Mouse (Mus musculus) adrenal gland, postnatal 36 days (tissue): ENCODE results near the gene Mecr. TPM values are rescaled to one million over a fixed set of nuclear protein-coding genes. Genes with fewer than 3 reads are reported as not detected.

Source experiments
- DNase-seq, 2 experiments: peaks; one replicate each; pipeline ENCODE4 v3.0.0; 2021; ENCODE audit warnings: mixed read lengths in 1 of 2
- total RNA-seq, 2 experiments: library from RNA; stranded (reverse); gene quantifications; 2 replicates each; pipeline ENCODE4 v1.2.3; 2021

Mecr gene
- total RNA-seq, 2 experiments from 2014 or later, result 83.5 to 85.4 TPM

DNA sequence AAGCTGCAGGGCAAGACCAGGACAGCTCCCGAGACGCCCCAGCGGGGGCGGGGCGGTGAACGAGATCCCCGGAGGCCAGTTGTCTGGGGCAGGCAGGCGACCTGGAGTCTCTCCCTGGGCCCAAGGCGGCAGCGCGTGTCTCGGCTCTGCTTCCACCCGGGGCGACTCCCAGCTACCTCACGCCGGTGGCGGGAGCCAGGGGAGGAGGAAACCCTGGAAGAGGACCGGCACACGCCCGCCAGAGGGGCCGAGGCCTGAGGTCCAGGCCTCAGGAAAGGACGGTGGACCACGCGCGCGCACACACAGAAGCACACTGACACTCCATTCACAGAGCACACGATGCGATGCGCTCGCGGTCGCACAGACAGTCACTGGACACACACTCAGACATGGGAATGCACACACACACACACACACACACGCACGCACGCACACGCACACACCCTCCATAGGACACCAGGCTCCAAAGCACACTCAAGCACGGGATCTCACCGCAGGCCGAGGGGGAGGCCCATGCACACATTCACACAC, 6.9 kb upstream of the Mecr start:
- peak; percentile 65 to 72 for DNase-seq

DNA sequence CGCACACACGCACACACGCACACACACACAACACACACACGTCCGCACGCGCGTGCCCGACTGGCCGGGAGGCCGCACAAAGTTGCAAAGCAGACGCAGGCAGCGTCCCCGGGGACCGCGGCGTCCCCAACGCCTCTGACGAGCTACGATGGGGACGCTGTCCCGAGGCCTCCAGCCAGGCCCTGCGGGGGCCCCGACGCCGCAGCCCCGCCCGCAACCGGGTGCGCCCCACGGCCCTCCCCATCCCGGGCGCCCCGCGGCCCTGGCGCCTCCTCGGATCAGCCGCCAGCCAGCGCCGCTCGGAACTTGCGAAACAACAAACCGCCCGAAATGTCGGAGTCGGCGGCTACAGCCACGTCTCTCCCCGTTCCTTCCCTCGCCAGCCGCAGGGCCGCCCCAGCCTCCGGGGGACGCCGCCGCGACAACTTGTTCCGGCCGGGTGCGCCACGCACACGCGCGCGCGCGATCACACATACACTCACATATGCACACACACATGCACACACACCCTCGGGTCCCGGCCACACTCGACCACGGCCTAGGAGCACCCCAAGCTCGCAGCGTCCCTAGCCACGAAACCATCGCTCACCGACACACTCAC, 6.3 kb upstream of the Mecr start:
- peak; percentile 69 to 72 for DNase-seq

DNA sequence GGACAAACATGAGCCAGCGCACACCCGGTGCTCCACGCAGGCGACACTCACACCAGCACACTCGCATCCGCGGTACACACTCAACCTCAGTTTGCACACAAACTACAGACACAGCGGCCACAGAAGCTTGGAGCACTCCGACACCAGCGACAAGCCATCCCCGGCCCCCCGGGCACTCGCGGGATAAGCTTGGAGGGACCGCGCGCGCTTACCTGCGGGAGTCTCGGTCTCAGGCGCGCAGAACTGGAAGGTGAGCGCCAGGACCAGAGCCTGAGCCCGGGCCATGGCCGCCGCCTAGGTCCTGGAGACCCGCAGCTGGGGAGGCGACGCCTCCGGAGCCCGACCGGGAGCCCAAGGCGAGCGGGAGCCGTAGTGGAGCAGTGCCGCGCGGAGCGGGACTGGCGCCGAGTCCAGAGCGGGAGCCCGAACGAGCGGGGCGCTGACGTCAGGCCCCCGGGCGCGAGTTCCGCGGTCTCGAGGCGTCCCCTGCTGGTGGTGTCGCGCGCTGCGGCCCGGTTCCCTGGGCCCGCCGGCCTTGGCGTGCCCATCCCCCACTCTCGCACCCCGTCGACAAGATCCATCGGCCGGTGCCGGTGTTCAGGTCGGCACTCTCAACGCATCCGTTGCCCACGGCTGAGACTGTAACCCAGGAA, 5.3 kb upstream of the Mecr start, which contains the start of gene Ptpru:
Gene Ptpru, minus strand, starts transcription at position 417 of the 653 bp plus-strand sequence.
- DNase-seq, result peak; percentile 94 to 95

DNA sequence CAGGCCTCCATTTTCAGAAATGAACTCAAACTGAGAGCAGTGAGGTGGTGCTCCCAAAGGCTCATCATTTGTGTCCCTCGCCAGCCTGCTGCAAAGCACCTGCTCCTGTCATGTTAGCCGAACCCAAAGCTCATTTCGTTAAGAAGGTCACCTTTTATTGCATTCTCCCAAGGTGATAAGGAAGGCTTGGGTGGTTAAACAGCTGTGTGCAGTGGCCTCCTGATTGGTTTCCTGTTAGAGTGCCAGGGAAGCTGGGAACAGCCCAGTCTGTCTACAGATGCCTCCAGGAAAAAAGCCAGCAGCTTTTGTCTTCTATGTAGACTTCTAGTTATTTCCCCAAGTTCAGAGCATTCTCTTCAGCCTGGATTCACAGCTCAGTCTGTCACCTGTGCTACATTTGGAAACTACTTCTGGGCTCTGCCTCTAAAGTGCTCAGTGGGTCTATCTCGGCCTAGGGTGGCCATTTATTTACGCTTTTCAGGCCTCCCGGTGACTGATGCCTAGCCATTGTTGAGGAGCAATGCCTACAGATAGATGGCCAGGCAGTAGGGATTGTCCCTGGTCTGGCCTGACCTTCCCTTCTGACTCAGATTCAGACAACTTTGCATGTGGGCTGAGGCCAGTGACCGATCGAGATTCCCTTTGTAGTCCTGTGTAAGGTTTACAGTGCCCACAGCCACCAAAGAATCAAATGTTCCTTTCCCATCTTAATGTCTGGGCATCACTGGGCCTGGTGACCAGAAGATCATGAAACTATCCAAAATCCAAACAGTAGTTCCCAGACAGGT, 2.9 kb downstream of the Mecr start:
- DNase-seq, result no peak

DNA sequence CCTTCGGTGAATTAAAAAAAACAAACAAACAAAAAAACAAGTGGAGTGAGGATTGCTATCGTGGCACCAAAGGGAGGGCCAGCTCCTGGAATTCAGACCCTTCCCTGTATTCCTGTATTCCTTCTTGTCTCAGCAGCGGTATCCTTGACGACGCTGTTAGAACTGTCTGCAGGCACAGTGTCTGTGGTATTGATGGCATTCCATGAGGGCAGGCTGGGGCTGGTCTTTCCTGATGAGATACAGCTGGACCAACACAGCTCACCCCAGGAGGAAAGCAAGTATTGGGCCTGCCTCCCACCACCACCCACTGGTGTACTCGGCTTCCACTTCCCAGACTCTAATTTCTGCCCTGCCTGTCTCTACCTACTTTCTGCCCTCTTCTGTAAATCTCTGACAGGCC, 4.8 kb downstream of the Mecr start:
- no peak for DNase-seq

DNA sequence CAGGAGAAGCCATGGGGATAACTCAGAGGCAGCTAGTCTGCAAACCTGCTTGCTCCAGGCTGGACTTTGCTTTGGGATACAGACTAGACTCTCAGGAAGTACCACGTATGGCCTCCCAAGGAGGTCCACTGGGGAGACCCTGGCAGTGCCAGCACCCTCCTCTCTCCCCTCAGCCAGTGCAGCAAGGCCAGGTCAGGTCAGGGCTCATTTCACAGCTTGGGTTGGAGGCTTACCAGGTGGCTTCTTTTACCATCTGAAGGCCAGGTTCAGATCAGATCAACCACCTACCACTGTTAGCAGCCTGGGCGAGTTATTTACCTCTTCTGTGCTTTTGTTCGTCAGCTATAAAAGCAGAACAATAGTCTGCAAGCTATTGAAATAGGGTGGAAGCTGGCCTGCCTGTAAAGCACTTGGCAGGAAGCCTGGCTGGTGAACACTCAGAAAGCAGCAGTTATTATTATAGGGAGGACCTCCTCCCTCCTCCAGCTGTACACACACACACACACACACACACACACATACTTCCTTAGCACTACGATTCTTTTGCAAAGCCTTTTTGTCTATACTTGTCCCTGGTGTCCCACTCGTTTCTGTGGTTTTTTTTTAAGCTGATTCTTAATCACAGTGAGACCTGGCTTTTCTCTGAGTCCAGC, 6.8 kb downstream of the Mecr start:
- peak in 1 of 2 experiments; percentile 53 for DNase-seq

DNA sequence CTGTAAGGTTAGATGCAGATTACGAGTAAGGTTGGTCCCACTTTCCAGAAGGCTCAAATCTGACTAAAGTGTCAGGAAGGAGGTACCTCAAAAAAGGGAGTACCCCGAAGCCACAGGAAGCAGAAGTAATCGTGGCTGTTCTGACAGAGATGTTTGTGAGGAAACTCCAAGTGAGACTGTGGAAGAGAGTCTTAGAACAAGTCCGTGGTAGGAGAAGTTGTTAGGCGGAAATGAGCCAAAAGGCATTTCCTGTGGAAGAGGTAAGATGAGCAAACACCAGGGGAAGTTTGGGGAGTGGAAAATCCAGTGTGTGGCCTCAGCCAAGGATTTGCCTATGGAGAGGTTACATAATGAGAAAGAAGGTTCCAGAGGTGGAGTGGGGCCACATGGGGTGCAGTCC, 11.7 kb downstream of the Mecr start:
- no peak for DNase-seq

DNA sequence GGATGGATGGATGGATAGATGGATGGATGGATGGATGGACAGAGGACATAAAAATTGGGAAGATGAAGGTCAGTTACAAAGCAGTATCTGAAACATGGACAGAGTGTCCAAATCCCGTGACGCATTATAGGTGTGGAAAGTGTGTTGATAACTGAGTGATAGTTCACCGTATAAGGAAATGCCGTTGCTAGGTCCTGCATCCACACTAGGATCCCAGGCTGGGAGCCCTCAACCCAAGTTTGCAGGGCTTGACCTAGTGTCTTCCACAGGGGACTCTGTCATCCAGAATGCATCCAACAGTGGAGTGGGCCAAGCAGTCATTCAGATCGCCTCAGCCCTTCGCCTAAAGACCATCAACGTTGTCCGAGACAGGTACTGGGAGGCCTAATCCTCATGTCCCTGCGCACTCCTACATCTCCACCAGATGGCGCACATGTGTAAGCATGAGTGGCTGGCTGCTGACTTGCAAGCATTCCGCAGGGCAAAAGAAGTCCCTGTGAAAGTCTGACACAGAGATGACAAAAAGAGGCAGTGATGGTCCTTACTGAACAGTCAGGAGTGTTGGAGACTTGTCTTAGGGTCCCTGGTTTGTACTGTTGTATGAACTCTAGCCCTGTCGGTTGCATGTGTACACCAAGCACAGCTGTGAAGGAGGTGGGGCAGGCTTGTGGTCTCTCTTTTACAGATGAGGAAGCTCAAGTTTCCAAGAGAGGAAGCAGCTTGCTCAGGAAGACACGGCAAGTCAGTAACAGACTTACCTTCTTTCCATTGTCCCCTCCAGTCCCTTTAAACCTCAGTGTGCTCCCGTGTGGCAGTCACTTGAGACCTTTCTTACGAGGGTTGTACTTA, 17.4 kb downstream of the Mecr start:
- peak; percentile 80 to 83 for DNase-seq

DNA sequence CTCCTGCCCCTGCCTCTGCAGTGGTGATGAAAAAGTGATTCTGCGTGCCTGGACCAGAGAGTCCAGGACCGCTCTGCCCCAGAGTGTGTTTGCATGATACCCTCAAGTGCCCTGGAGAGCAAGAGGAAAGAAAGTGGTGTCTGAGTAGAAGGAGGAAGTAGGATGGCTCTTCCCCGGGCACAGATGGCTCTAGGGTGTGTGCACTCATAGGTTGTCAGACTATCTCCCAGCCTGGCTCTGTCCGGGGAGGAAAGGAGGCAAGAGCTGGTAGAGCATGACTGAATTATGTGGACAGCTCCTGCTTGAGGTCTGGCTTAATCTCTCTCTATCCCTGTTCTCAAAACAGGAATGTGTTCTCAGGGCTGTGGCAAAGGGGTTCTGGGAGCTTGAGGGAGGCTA, 18.1 kb downstream of the Mecr start:
- no peak for DNase-seq

DNA sequence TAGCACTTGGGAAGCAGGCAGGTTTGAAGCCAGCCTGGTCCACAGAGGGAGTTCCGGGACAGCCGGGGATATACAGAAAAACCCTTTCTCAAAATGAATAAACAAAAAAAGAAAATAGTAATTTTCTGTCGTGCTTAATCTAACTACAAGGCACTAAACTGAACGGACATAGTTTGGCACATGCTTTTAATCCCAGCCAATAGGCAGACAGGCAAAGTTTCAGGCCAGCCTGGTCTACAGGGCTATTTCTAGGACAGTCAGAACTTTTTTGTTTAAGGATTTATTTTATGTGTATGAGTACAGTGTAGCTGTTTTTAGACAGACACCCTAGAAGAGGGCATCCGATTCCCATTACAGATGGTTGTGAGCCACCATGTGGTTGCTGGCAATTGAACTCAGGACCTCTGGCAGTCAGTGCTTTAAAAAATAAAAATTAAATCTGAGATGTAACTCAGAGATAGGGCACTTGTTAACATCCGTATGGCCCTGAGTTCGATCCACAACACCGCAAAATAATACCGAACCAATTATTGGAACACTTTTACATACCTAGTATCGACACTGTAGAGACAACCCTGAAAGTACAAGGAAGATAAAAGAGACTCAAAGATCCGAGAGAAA, 29.5 kb downstream of the Mecr start:
- no peak for DNase-seq

DNA sequence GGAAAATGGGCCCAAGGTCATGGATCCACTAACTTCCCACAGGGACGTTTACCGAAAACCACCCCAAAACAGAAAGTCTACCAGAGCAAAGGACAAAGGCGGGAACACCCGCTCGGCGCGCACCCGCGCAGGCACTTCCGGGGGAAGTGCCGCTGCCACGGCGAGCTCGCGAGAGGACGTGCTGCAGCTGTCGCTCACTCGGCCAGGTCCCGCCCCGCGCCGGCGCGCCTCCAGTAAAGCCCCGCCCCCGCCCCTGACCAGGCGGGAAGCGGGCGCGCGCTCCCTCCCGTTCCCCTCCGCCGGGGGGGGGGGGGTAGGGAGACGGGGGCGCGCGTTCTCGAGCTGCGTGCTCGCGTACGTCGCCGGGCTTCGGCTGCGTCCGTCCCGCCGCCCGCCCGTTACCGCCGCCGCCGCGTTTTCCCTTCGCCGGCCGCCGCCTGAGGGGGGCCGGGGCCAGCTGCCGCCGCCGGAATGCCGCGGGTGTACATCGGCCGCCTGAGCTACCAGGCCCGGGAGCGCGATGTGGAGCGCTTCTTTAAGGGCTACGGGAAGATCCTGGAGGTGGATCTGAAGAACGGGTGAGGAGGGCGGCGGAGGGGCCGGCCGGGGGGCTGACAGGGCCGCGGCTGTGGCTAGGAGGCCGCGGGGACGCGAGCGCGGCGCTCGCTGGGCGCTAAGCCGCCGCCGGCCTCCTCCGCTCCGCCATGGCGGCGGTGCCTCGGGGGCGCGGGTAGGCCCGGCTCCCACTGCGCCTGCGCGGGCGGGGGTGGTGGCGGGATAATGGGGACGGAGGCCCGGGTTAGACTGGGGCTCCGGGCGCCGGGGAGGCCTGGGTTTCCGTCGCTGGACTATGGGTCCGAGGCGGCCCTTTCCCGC, 30.3 kb downstream of the Mecr start, which contains the start of gene Srsf4:
Gene Srsf4, plus strand, starts transcription at position 325 of the 876 bp plus-strand sequence.
- peak; percentile 94 to 97 for DNase-seq

DNA sequence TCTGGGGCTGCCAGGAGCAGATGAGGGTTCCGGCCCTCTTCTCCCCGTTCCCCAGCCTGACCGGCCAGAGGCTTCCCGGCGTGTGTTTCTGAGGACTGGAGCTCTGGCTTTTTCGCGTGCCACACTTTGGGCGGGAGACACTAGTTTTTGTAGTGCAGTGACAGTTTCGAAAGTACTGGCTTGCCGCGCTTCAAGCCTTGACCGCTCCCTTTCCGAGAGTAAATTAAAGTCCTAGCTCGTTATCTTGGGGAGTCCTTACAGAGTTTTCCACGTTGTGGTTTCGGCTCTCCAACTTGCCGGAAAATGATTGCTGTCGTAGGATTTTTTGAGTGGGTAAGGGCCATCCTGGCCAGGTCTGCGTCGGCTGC, 30.9 kb downstream of the Mecr start:
- no peak for DNase-seq

DNA sequence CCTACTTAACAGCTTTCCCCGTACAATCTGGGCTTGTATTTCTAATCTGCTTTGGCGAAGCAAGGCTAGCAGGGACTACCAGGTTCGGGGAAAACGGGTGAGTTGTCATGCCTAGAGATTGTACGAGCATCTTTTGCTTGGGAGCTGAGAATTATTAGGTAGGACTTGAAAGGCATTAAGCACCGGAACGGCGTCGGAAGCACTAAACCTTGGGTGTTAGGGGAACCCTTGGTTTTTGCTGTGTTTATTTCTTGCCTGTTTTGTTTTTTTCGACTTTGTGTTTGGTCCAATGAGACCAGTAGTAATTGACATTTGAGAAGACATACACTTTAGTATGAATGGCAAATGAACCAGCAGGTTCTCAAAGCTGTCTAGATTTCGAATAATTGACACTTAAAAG, 31.3 kb downstream of the Mecr start:
- DNase-seq, result no peak

DNA sequence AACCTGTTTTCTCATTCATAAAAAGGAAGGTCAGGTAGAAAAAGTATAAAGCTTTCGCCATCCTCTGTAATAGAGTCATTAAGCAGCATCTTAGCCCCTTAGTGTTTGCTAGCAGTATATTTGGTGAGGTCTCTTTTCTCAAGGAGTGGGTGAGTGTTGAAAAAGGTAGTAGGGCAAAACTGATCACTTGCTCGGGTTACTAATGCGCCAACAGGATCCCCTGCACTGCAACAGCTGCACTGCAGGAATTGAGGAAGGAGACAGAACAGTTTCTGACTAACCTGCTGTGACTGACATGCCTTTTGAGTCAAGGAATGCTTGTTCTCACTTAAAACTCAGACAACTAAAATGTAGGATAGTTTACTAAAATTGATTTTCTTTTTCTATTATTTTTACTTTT, 32.0 kb downstream of the Mecr start:
- no peak for DNase-seq

DNA sequence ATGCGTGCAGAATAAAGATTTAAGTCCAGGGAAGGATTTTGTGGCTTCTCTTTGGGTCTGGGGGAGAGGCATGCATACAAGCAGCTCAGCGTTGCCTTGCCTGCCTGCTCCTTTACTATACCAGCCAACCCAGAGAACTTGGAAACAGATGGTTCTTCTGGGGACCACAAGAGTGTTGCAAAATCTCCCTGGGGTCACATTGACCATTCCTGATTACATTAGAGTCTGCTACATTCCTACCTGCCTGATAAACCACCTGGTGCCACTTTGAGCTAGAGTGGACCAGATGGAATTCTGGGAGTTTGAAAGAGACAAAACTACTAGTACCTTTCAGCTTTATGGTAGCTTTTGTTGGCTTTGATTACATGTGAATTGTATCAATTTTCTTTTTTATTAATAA, 33.6 kb downstream of the Mecr start:
- no peak for DNase-seq

DNA sequence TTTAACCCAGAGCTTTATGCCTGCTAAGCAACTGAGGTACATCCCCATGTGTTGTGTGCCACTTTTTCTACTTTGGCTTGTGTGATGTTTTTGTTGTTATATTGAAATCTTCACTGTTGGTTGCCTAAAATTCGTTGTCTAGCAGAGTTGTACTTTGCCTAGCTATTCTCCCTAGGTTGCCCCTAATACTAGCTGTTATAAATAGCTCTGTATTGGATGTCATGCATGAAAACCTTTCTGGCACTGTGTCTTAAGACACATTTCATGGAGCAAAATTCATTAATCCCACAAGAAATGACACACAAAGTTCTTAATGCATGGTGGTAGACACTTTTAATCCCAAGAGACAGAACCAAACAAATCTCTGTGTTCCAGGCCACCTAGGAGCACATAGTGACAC, 36.4 kb downstream of the Mecr start:
- no peak for DNase-seq

DNA sequence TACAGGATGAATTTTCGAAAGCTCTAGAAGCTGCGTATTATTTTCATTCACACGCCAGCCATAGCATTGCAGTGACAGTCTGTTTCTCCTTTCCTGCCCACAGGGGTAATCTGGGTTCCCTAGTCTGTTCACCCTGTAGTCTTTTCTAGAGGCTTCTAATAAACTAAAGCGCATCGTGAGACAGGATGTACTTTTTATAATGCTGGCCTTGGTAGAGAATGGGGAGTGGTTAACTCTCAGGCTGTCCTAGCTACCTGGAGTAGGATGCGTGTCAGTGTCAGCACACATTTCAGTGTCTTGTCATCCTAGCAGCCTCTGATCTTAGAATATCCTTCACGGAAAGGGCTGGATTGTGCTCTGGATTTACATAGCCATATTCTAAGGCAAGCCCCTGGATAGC, 38.0 kb downstream of the Mecr start:
- DNase-seq, result no peak

DNA sequence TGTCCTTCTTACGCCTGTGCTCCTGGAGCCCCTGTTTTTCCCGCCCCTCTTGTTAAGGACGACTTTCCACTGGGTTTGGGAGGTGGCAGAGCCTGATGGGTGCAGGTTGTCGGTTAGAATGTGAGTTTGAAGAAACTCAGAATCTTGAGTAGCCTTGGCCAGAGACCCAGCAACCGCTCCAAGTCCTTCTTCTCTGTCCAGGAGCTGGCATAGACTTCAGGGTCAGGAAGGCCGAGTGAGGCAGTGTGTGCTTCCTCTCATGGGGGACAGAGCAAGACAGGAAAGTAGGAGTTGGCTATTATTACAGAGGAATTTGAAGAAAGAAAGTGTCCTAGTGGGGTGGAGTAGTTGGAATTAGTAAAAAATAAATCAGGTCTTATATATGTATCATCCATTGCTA, 40.3 kb downstream of the Mecr start:
- peak; percentile 28 to 47 for DNase-seq

DNA sequence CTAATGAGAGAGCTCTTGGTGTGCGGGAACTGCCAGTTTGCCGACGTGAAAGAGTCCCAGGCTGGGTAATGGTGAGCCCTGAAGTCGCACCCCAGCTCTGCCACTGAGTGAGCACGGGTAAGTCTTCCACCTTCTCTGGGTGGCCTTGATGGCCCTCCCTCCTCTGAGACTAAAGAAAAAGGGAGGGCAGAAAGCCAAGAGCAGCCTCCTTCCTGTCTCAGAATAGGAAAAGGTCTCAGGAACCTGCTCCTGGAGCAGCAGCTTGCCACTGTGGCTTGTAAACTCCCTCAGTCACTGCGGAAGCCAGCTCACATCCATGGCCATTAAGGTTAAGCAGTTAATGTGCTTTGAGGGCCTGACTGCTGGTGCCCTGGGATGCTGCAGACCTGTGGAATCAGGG, 42.1 kb downstream of the Mecr start:
- DNase-seq, result peak; percentile 38 to 53

DNA sequence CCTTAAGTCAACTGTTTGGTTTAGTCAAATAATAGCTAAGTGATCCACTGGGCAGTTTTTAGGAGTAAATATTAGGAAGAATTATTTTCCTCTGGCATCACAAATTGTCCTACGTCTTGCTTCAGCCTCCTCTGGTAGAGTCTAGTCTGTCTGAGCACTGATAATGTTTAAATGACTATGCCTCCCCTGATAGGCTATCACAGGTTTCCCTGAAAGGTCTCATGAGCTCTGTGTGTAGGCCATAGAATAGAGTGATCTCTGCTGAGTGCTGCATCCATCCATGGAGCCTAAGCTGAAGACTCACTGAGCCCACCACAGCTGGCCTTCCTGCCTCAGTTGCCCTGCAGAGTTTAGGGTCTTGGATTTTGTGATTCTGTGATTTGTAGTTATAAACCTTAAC, 45.3 kb downstream of the Mecr start:
- DNase-seq, result no peak
